Mouse (Mus musculus): ENCODE data around the gene Prl8a9.

Gene Prl8a9

GRCm38 (mm10) chr13:27564506-27564905, at the start of gene Prl8a9:
TSS of gene Prl8a9 (minus strand) at chr13:27564606.
- no peak for DNase-seq (ENCODE audit: low spot score)

DNA sequence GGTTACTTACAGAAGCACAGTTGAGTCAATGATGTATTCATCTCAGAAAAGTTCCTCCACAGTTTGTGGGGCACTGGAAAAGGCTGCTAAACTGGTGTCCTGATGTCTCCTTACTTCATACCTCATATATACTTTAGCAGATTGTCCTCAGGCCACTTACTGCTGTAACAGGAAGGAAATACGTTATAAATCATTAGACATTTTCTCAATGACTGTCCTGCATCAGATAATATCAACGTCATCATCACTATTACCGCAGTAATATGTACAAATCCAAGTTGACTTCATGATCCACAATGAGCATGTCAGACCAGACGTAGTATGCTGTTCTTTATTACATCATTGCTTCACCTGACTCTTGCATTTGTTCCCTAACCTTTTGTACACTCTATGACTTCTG, 46.1 kb upstream of the Prl8a9 start, which contains the start of gene Prl7b1:
Prl7b1 (minus strand) TSS at position 101 of the 400 bp plus-strand sequence.
- no peak for DNase-seq (ENCODE audit: low spot score)

DNA sequence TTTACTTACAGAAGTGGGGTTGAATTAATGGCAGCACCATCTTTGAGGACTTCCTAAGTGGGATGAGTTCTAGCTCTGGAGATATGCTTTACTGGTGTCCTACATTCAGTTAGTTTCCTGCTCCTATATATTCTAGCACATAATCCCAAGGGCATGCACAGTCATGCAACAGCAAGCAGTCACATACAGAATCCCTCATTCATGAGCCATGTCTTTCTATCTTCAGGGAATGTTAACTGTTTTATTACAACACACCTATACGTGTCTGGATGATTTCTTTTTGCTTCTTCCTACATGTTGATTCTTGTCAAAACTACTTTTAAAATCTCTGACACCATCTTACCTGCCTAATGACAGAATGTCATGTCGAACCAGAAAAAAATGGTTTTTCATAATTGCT, 17.7 kb upstream of the Prl8a9 start, which contains the start of gene Prl8a1:
Prl8a1 (minus strand) TSS at position 101 of the 400 bp plus-strand sequence.
- DNase-seq (ENCODE audit: low spot score), result no peak

- no peak for DNase-seq (ENCODE audit: low spot score)
Measured at GRCm38 (mm10) chr13:27553336-27553735, 11.1 kb downstream of the Prl8a9 start.

- no peak for DNase-seq (ENCODE audit: low spot score)
Measured at GRCm38 (mm10) chr13:27523156-27523555, 41.2 kb downstream of the Prl8a9 start.

DNA sequence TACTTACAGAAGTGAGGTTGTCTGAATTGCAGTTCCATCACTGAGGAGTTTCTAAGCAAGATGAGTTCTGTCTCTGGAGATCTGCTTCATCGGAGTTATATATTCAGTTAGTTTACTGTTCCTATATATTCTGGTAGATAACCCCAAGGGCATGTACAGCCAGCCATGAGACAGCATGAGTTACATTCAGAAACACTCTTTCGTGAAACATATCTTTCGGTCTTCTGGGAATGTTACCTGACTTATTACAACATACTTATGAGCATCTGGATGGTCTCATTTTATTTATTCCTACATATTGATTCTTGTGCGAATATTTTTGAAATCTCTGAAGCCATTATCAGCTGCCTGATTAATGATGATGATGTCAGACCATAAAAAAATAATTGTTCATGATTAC, 51.3 kb downstream of the Prl8a9 start, which contains the start of gene Prl8a8:
Prl8a8 (minus strand) TSS at position 101 of the 400 bp plus-strand sequence.
- DNase-seq (ENCODE audit: low spot score), result no peak

All from yolk sac, embryonic 10.5 days (tissue).